Mouse (Mus musculus) embryonic facial prominence, embryonic 11.5 days (tissue): ENCODE measurements around the gene Rxra. TPM values are rescaled to one million over a fixed set of nuclear protein-coding genes. Genes with fewer than 3 reads are reported as not detected.

Experiments
- ATAC-seq: fragments of 200-750 bp; cut with Nextera tagmentation; replicated peaks from 2 replicates; pipeline ENCODE4 v1.8.0; 2017; ENCODE audit warnings: low read depth; ENCODE audit not compliant: insufficient number of reproducible peaks, low FRiP score, low TSS enrichment
- DNase-seq: peaks from one replicate; pipeline ENCODE4 v3.0.0-alpha.2; 2015; ENCODE audit warnings: low spot score
- H3K27ac ChIP-seq: fragments of 300-500 bp; sonication (generic); replicated peaks from 2 replicates; pipeline ENCODE4 v1.5.1; 2014; ENCODE audit warnings: mild to moderate bottlenecking, low read depth, low read length, control low read depth
- H3K27me3 ChIP-seq: fragments of 300-500 bp; sonication (generic); 2 replicates; pipeline ENCODE4 v1.6.1; 2014; ENCODE audit warnings: mild to moderate bottlenecking, low read length, moderate library complexity, mixed read lengths; ENCODE audit not compliant: control insufficient read depth, insufficient read depth
- H3K36me3 ChIP-seq: fragments of 300-500 bp; sonication (generic); replicated peaks from 2 replicates; pipeline ENCODE4 v1.6.1; 2014; ENCODE audit warnings: low read depth, mild to moderate bottlenecking, low read length, moderate library complexity, mixed read lengths; ENCODE audit not compliant: control insufficient read depth, insufficient read depth
- H3K4me1 ChIP-seq: fragments of 300-500 bp; sonication (generic); 2 replicates; pipeline ENCODE4 v1.6.1; 2014; ENCODE audit warnings: low read length, mixed read lengths; ENCODE audit not compliant: control insufficient read depth, insufficient read depth
- H3K4me2 ChIP-seq: fragments of 300-500 bp; sonication (generic); 2 replicates; pipeline ENCODE4 v1.6.1; 2014; ENCODE audit warnings: low read depth, mild to moderate bottlenecking, control low read depth, low read length, moderate library complexity
- H3K4me3 ChIP-seq: fragments of 300-500 bp; sonication (generic); 2 replicates; pipeline ENCODE4 v1.5.1; 2014; ENCODE audit warnings: low read depth, low read length, control low read depth
- H3K9ac ChIP-seq: fragments of 300-500 bp; sonication (generic); replicated peaks from 2 replicates; pipeline ENCODE4 v1.6.1; 2014; ENCODE audit warnings: mild to moderate bottlenecking, control low read depth, low read length
- H3K9me3 ChIP-seq: fragments of 300-500 bp; sonication (generic); replicated peaks from 2 replicates; pipeline ENCODE4 v1.6.1; 2016; ENCODE audit warnings: mild to moderate bottlenecking, low read length, inconsistent platforms, mixed read lengths; ENCODE audit not compliant: control insufficient read depth
- WGBS: fragments of 180-500 bp; shearing (Covaris S2); extraction: QIAGEN DNeasy Blood & Tissue Kit; methylation state at CpG from one replicate; pipeline ENCODE4 v1.1.7; 2014; 5-methylcytosine and 5-hydroxymethylcytosine counted together
- polyA plus RNA-seq: library from polyadenylated mRNA; unstranded; fragments of >200 nt; fragmentation: Nextera tagmentation; extraction: Ambion mirVana; gene quantifications from 2 replicates; pipeline ENCODE4 v1.2.1, GENCODE M21; 2014

Gene Rxra
- polyA plus RNA-seq, 1 experiment from 2014 or later, result 7.6 TPM

GRCm38 (mm10) chr2:27684017-27684657, 7.9 kb downstream of the Rxra start:
- ATAC-seq (no peak), DNase-seq (no peak)
- Histone ChIP-seq H3K27me3 (no peaks in the 10 kb centered on the region), H3K4me2 (no peak overlapping the region), H3K9me3 (no peaks in the 10 kb centered on the region), H3K9ac (no peak overlapping the region), H3K36me3 (no peaks in the 10 kb centered on the region), H3K27ac (no peak overlapping the region), H3K4me1 (peaks cover 10% of the 10 kb centered on the region), H3K4me3 (no peak overlapping the region)
- 27% methylated on average over 11 of the region's 11 CpGs for WGBS

GRCm38 (mm10) chr2:27685917-27686316, 9.7 kb downstream of the Rxra start:
- Histone ChIP-seq H3K9ac (no peak overlapping the region), H3K27ac (no peak overlapping the region), H3K9me3 (no peaks in the 10 kb centered on the region), H3K4me3 (no peak overlapping the region), H3K27me3 (no peaks in the 10 kb centered on the region), H3K36me3 (no peaks in the 10 kb centered on the region), H3K4me2 (no peak overlapping the region), H3K4me1 (peaks cover 2% of the 10 kb centered on the region)
- 94% methylated on average over 4 of the region's 4 CpGs for WGBS
- DNase-seq (no peak), ATAC-seq (no peak)

GRCm38 (mm10) chr2:27686335-27686734, 10.1 kb downstream of the Rxra start:
- no peak overlapping the region for H3K9ac ChIP-seq
- H3K27me3 ChIP-seq, result no peaks in the 10 kb centered on the region
- ATAC-seq (no peak), DNase-seq (no peak)
- H3K27ac ChIP-seq, result no peak overlapping the region
- no peak overlapping the region for H3K4me3 ChIP-seq
- 85% methylated on average over 2 of the region's 2 CpGs for WGBS
- no peaks in the 10 kb centered on the region for H3K36me3 ChIP-seq
- H3K4me1 ChIP-seq, result peaks cover 2% of the 10 kb centered on the region
- no peak overlapping the region for H3K4me2 ChIP-seq
- H3K9me3 ChIP-seq, result no peaks in the 10 kb centered on the region

GRCm38 (mm10) chr2:27687041-27687440, 10.8 kb downstream of the Rxra start:
- H3K36me3 ChIP-seq, result no peaks in the 10 kb centered on the region
- H3K4me2 ChIP-seq, result no peak overlapping the region
- H3K4me3 ChIP-seq, result no peak overlapping the region
- no peaks in the 10 kb centered on the region for H3K27me3 ChIP-seq
- peaks cover 2% of the 10 kb centered on the region for H3K4me1 ChIP-seq
- DNase-seq (no peak), ATAC-seq (no peak)
- H3K27ac ChIP-seq, result no peak overlapping the region
- no peak overlapping the region for H3K9ac ChIP-seq
- H3K9me3 ChIP-seq, result no peaks in the 10 kb centered on the region
- WGBS, result 55% methylated on average over 1 of the region's 1 CpGs

- no peak overlapping the region for H3K4me2 ChIP-seq
- DNase-seq, result no peak
- H3K4me3 ChIP-seq, result no peak overlapping the region
- H3K27me3 ChIP-seq, result no peaks in the 10 kb centered on the region
- no peak overlapping the region for H3K27ac ChIP-seq
- H3K36me3 ChIP-seq, result no peaks in the 10 kb centered on the region
- no peak for ATAC-seq
- 86% methylated on average over 5 of the region's 5 CpGs for WGBS
- no peak overlapping the region for H3K9ac ChIP-seq
- H3K4me1 ChIP-seq, result peaks cover 2% of the 10 kb centered on the region
- no peaks in the 10 kb centered on the region for H3K9me3 ChIP-seq
These were observed 11.7 kb downstream of the Rxra start for GRCm38 (mm10) chr2:27687973-27688372.

- no peaks in the 10 kb centered on the region for H3K27me3 ChIP-seq
- H3K4me1 ChIP-seq, result no peaks in the 10 kb centered on the region
- no peak overlapping the region for H3K4me3 ChIP-seq
- WGBS, result 33% methylated on average over 5 of the region's 5 CpGs
- DNase-seq, result no peak
- no peak for ATAC-seq
- H3K9me3 ChIP-seq, result no peaks in the 10 kb centered on the region
- H3K36me3 ChIP-seq, result no peaks in the 10 kb centered on the region
- H3K4me2 ChIP-seq, result no peak overlapping the region
- H3K9ac ChIP-seq, result no peak overlapping the region
- no peak overlapping the region for H3K27ac ChIP-seq
These were observed 14.5 kb downstream of the Rxra start for GRCm38 (mm10) chr2:27690714-27691113.

GRCm38 (mm10) chr2:27691139-27691720, 15.0 kb downstream of the Rxra start:
- Histone ChIP-seq H3K36me3 (no peaks in the 10 kb centered on the region), H3K27ac (no peak overlapping the region)

GRCm38 (mm10) chr2:27692608-27693007, 16.4 kb downstream of the Rxra start:
- no peaks in the 10 kb centered on the region for H3K4me1 ChIP-seq
- no peak overlapping the region for H3K27ac ChIP-seq
- no peak overlapping the region for H3K9ac ChIP-seq
- no peak overlapping the region for H3K4me3 ChIP-seq
- H3K36me3 ChIP-seq, result no peaks in the 10 kb centered on the region
- WGBS, result 87% methylated on average over 3 of the region's 3 CpGs
- no peaks in the 10 kb centered on the region for H3K9me3 ChIP-seq
- DNase-seq (no peak), ATAC-seq (no peak)
- no peaks in the 10 kb centered on the region for H3K27me3 ChIP-seq
- no peak overlapping the region for H3K4me2 ChIP-seq

More at GRCm38 (mm10) chr2:27691139-27691720, 15.0 kb downstream of the Rxra start:
- no peak overlapping the region for H3K9ac ChIP-seq
- ATAC-seq (no peak), DNase-seq (no peak)
- H3K27me3 ChIP-seq, result no peaks in the 10 kb centered on the region
- no peak overlapping the region for H3K4me3 ChIP-seq
- H3K4me1 ChIP-seq, result no peaks in the 10 kb centered on the region
- no peaks in the 10 kb centered on the region for H3K9me3 ChIP-seq
- no peak overlapping the region for H3K4me2 ChIP-seq
- WGBS, result 74% methylated on average over 12 of the region's 14 CpGs
